Mouse (Mus musculus) heart, postnatal 0 days (tissue): ENCODE data around the gene Mfng. TPM values are rescaled to one million over a fixed set of nuclear protein-coding genes. Genes with fewer than 3 reads are reported as not detected.

Experiments
- ATAC-seq: fragments of 200-750 bp; cut with Nextera tagmentation; 2 replicates; pipeline ENCODE4 v1.8.0; 2017; ENCODE audit warnings: low read depth, moderate number of reproducible peaks, moderate library complexity; ENCODE audit not compliant: insufficient read depth
- DNase-seq: peaks from one replicate; pipeline ENCODE4 v3.0.0-alpha.2; 2016; ENCODE audit warnings: low spot score
- H3K27ac ChIP-seq: fragments of 300-500 bp; sonication (generic); 2 replicates; pipeline ENCODE4 v1.5.1; 2014; ENCODE audit warnings: low read depth, mild to moderate bottlenecking
- H3K27me3 ChIP-seq: fragments of 300-500 bp; sonication (generic); 2 replicates; pipeline ENCODE4 v1.6.1; 2014; ENCODE audit warnings: low read length, mixed read lengths; ENCODE audit not compliant: control insufficient read depth, insufficient read depth
- H3K36me3 ChIP-seq: fragments of 300-500 bp; sonication (generic); replicated peaks from 2 replicates; pipeline ENCODE4 v1.6.1; 2014; ENCODE audit warnings: low read length, mixed read lengths; ENCODE audit not compliant: control insufficient read depth, insufficient read depth
- H3K4me1 ChIP-seq: fragments of 300-500 bp; sonication (generic); 2 replicates; pipeline ENCODE4 v1.6.1; 2014; ENCODE audit warnings: antibody characterized with exemption; ENCODE audit not compliant: control insufficient read depth, insufficient read depth
- H3K4me2 ChIP-seq: fragments of 300-500 bp; sonication (generic); 2 replicates; pipeline ENCODE4 v1.6.1; 2014; ENCODE audit warnings: low read depth, mild to moderate bottlenecking, low read length, moderate library complexity
- H3K4me3 ChIP-seq: fragments of 300-500 bp; sonication (generic); 2 replicates; pipeline ENCODE4 v1.5.1; 2014; ENCODE audit warnings: low read depth, low read length
- H3K9ac ChIP-seq: fragments of 300-500 bp; sonication (generic); replicated peaks from 2 replicates; pipeline ENCODE4 v1.6.1; 2014; ENCODE audit warnings: low read depth, low read length, mixed read lengths
- H3K9me3 ChIP-seq: fragments of 300-500 bp; sonication (generic); replicated peaks from 2 replicates; pipeline ENCODE4 v1.6.1; 2016; ENCODE audit warnings: low read length; ENCODE audit not compliant: control insufficient read depth
- CTCF ChIP-seq: IDR thresholded peaks from 2 replicates; pipeline ENCODE4 v1.5.1; 2016; ENCODE audit warnings: antibody characterized with exemption, control low read depth, low read depth
- EP300 ChIP-seq: IDR thresholded peaks from 2 replicates; pipeline ENCODE4 v1.6.1; 2016; ENCODE audit warnings: antibody characterized with exemption, low read depth
- WGBS: fragments of 180-500 bp; shearing (Covaris S2); extraction: QIAGEN DNeasy Blood & Tissue Kit; methylation state at CpG from one replicate; pipeline ENCODE4 v1.1.7; 2014; 5-methylcytosine and 5-hydroxymethylcytosine counted together
- polyA plus RNA-seq: library from polyadenylated mRNA; unstranded; fragments of >200 nt; fragmentation: Nextera tagmentation; extraction: Ambion mirVana; gene quantifications from 2 replicates; pipeline ENCODE4 v1.2.1, GENCODE M21; 2015
- total RNA-seq: library from RNA; depleted of rRNA; stranded (reverse); fragments of >200 nt; gene quantifications from 2 replicates; pipeline ENCODE4 v1.2.3, GENCODE M21; 2014; ENCODE audit warnings: low replicate concordance

The Mfng gene
- total and polyA plus RNA-seq, 2 experiments from 2014 or later: 12.9 to 13.4 TPM

DNA sequence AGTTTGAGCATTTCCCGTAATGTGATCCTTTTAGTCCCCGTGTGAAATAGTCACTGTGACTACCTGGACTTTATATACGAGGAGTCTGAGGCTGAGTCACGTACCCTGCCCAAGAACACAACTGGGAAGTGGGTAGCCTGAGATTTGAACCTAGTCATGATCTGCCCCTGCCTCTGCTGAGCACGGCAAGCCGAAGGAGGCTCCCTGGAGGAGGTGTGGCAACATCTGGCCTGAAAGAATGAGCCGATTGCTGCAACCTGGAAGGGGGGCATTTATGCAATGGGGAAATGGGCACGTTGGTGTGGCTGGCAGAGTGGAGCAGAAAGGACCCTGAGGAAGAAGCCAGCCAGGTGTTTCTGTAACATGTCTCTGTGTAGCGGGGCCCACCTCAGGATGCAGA, 36.5 kb upstream of the Mfng start:
- no peak overlapping the region for H3K27ac ChIP-seq
- H3K9me3 ChIP-seq: no peaks in the 10 kb centered on the region
- 38% methylated on average over 9 of the region's 9 CpGs for WGBS
- no peak overlapping the region for H3K9ac ChIP-seq
- TF ChIP-seq CTCF (no peak), EP300 (no peak)
- H3K4me3 ChIP-seq: no peak overlapping the region
- DNase-seq (no peak), ATAC-seq (no peak)
- peaks cover 4% of the 10 kb centered on the region; the same call in 1 of the 2 replicates for H3K4me1 ChIP-seq
- H3K4me2 ChIP-seq: no peak overlapping the region
- no peaks in the 10 kb centered on the region for H3K27me3 ChIP-seq
- H3K36me3 ChIP-seq: no peaks in the 10 kb centered on the region

DNA sequence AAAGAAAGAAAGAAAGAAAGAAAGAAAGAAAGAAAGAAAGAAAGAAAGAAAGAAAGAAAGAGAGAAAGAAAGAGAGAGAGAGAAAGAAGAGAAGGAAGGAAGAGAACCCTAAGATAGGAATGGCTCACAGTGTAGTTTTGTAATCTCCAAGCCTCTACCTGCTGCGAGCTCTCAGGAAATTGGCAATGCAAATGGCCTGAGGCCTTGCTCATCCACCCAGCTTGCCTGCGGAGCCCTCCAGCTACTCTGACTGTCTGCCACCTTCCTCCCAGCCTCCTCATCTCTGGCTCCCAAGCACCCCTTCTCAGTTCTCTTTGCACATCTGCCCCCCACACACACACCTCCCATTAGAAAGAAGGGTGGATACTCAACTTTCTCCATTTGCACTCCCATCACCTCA, 35.7 kb upstream of the Mfng start:
- TF ChIP-seq CTCF (no peak), EP300 (no peak)
- Histone ChIP-seq H3K4me1 (peaks cover 4% of the 10 kb centered on the region; the same call in 1 of the 2 replicates), H3K27ac (no peak overlapping the region), H3K9ac (no peak overlapping the region), H3K4me3 (no peak overlapping the region), H3K36me3 (no peaks in the 10 kb centered on the region), H3K9me3 (no peaks in the 10 kb centered on the region), H3K27me3 (no peaks in the 10 kb centered on the region), H3K4me2 (no peak overlapping the region)
- DNase-seq: no peak
- 95% methylated on average over 2 of the region's 2 CpGs for WGBS
- no peak for ATAC-seq

DNA sequence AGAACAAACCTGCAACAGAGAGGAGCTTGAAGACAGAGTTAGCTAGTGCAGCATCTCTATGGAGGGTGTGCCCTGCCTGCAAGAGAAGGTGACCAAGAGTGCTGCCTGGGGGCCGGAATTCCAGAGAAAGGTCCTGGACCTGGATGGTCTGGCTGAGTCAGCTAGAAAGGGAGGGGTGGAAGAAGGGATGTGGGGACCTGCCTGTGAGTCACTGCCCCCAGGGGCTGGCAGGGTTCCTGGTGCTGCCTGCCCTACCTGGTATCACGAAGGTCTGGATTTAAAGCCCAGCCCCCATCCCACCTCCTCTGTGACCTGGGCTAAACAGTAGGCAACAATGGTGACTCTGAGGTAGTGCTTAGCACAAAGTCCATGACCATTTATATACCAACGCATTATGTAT, 33.9 kb upstream of the Mfng start:
- no peak overlapping the region for H3K27ac ChIP-seq
- H3K4me2 ChIP-seq: no peak overlapping the region
- H3K4me3 ChIP-seq: no peak overlapping the region
- H3K36me3 ChIP-seq: no peaks in the 10 kb centered on the region
- no peak for ATAC-seq
- H3K27me3 ChIP-seq: no peaks in the 10 kb centered on the region
- DNase-seq: no peak
- H3K9me3 ChIP-seq: no peaks in the 10 kb centered on the region
- peaks cover 15% of the 10 kb centered on the region for H3K4me1 ChIP-seq
- no peak overlapping the region for H3K9ac ChIP-seq
- TF ChIP-seq EP300: no peak
- TF ChIP-seq CTCF: no peak
- WGBS: 72% methylated on average over 3 of the region's 3 CpGs

DNA sequence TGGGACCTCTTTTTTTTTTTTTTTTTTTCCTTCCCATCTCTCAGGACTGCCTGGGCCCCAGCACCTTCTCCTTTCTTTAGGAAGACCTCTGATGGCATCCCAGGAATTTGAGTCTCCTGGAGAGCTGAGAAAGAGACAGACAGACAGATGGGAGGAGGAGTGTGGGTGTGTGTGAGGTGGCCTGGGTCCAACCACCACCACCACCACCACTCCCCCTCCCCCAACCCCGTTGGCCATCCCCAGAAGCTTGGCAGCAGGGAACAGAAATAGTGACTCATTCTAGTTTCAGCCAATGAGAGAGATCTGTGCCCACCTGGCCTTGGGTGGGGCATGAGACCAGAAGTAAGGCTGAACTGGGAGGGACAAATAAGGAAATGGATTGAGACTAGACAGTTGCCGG, 33.3 kb upstream of the Mfng start:
- H3K4me2 ChIP-seq: no peak overlapping the region
- no peak for DNase-seq
- no peaks in the 10 kb centered on the region for H3K36me3 ChIP-seq
- no peaks in the 10 kb centered on the region for H3K27me3 ChIP-seq
- WGBS: 24% methylated on average over 2 of the region's 2 CpGs
- H3K4me1 ChIP-seq: peaks cover 17% of the 10 kb centered on the region
- ATAC-seq: no peak
- H3K27ac ChIP-seq: no peak overlapping the region
- no peak overlapping the region for H3K9ac ChIP-seq
- H3K9me3 ChIP-seq: no peaks in the 10 kb centered on the region
- H3K4me3 ChIP-seq: no peak overlapping the region
- TF ChIP-seq EP300 (no peak), CTCF (no peak)

DNA sequence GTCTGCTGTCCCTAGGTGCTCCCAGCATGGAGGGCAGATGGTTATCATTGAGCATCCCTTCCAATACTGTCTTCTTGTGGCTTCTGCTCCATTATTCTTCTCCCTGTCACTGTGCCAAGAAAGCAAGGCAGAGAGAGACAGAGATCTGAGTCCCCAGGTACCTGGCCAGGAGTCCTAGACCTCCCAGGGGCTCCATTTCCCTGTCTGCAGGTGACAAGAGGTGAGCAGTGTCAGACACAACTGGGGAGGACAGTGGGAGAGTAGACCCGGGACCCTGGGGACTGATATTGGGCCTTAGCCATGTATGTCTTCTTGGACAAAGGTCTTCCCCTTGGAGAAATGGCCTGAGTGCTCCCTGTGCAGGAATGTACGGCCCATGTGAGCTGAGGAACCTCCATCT, 32.1 kb upstream of the Mfng start:
- H3K9ac ChIP-seq: no peak overlapping the region
- H3K36me3 ChIP-seq: no peaks in the 10 kb centered on the region
- peaks cover 20% of the 10 kb centered on the region for H3K4me1 ChIP-seq
- 73% methylated on average over 2 of the region's 2 CpGs for WGBS
- DNase-seq: no peak
- TF ChIP-seq CTCF: no peak
- TF ChIP-seq EP300: no peak
- no peak for ATAC-seq
- H3K4me3 ChIP-seq: no peak overlapping the region
- H3K9me3 ChIP-seq: no peaks in the 10 kb centered on the region
- H3K27me3 ChIP-seq: no peaks in the 10 kb centered on the region
- H3K27ac ChIP-seq: no peak overlapping the region
- no peak overlapping the region for H3K4me2 ChIP-seq

DNA sequence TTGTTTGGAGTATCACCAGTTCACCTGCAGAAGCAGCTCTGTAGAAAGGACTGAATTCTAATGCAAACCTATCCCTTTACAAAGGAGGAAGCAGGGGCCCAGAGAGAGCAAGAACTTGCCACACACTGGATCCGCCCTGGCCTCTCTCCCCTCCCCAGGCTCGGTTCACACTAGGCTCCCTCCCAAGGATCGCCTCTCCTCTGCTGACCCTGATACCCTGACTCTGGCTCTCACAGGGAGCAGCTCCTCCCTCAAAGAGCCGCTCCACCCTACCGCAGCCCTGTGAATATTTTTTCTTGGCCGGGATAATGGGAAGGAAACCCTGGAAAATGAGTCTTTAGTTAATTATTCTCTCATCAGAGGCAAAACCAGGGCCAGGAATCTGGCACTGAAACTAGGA, 31.1 kb upstream of the Mfng start:
- Histone ChIP-seq H3K27ac (peak overlapping the region; percentile 84), H3K9me3 (no peaks in the 10 kb centered on the region), H3K4me2 (no peak overlapping the region), H3K4me1 (peaks cover 20% of the 10 kb centered on the region), H3K27me3 (no peaks in the 10 kb centered on the region), H3K9ac (no peak overlapping the region), H3K36me3 (no peaks in the 10 kb centered on the region), H3K4me3 (no peak overlapping the region)
- ATAC-seq (no peak), DNase-seq (no peak)
- WGBS: 35% methylated on average over 6 of the region's 6 CpGs
- no peak for TF ChIP-seq EP300
- TF ChIP-seq CTCF: no peak
